Mouse (Mus musculus) T-cell, adult 66 days (primary cell): Measurements from ENCODE around the gene Cdh18. TPM values are rescaled to one million over a fixed set of nuclear protein-coding genes. Genes with fewer than 3 reads are reported as not detected.

Source experiments
- total RNA-seq, 2 experiments: library from RNA; stranded (reverse); gene quantifications; 3 replicates in 1 of 2; 4 replicates in 1 of 2; pipeline ENCODE4 v1.2.4; 2023

Cdh18 gene
- not detected for total RNA-seq

DNA sequence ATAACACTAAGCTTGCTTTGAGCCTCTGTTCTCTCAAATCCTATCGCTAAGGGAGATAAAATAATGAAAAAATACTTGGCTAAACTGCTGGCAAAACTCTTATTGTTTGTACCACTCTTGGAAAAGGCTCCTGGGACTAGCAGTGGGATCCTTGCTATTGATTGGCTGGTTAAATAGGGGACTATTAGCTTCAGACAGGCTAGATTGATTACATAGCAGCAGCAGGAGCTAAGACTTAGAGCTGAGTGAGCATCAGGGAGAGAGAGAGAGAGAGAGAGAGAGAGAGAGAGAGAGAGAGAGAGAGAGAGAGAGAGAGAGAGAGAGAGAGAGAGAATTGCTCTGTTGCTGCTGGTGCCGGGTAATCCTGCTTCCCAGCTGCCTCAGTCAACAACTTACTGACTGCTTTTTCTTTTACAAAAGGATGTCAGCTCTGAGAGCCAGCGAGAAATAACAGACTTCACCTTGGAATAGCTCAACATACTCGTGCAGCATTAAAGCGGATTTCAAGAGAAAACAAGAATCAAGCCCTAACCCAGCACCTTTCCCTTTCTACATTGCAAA, at the start of gene Cdh18:
Cdh18 (plus strand) TSS at position 312 of the 561 bp plus-strand sequence.

